Mouse (Mus musculus): Measurements from ENCODE around the gene Ryr2.

Ryr2 gene

DNA sequence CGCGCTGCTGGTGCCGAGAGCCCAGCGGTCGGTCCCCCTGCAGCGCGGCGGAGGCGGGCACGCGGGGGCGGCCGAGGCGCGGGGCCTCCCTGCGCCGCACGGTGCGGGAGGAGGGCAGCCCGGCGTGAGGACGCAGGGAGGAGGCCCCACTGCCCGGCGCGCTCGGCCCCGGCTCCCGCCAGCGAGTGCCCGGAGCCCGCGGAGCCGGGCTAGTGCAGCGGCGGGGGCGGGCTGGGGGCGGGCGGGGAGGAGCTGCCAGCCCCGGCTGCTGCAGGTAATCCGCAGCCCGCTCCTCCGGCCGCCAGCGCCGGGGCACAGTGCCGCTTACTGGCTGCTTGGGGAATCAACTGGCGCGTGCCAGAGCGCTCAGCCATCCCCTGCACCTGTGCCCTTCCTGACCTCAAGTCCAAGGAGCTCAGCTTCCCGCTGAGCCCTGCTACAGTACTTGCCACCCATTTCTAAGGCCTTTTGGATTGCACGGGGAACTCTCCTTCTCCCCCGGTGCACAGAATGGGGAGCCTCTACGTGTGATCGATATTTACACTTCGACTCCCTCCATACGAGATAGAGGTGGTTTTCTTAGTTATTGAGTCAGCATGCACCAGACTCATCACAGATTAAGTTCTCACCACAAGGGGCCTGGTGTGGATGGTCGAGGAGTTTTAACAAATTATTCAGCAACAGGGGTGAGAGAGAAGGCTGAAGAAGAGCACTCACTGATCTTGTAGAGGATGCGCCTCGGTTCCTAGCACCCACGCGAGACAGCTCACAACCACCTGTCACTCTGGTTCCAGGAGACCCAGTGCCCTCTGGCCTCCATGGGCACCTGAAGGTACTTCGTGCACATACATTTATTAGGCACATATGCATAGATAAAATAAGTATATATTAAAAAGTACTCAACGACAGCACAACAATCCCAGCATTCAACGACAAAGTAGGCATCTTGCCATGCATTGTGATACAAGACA is at the start of gene Ryr2:
Ryr2 (minus strand) TSS at position 284 of the 971 bp plus-strand sequence.
- DNase-seq (ENCODE audit: low read depth, low spot score) = peak; percentile 97

DNA sequence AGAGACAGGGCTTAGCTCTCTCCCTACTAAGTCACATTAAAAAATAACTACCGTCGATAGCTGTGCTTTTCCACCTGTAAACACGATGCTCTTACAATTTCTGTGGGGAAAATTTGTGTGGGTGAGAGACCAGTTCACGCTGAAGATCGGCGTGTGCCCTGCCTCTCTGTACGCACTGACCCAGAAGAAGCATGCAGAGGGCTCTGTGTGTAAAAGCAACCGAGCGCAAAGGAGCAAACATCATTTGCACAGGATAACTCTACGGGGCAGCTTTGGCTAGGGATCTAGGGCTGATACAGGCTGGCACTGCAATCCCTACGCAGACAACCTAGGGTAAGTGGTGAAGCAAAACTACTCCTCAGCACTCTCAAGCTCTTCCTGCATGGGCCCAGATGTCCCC is 47.2 kb upstream of the Ryr2 start:
- DNase-seq (ENCODE audit: low read depth, low spot score) = no peak

DNA sequence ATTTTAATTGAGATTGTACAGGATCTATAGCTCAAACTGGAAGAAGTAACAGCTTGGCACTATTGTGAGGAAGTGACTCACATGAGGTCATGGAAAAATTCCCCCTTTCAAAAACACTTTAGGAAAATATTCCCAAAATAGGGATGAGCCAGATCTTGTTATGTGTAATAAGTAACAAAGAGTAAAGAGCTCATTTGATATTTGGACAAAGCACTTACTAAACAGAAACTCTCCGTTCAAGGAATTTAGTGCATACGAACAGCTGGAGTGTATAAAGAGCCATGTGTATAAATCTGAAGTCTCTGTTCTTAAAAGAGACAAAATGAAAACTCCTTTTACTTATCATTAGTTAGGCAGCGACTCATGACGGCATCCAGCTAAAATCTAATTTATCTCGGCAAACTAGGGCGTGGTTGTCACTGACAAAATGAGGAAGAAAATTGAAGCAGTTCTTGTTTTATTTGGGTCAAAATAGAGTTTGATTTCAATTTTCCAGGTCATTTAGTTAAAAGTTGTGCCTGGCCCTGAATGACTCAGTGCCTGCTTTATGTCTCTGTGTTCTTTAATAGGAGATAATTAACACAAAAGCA is 40.3 kb upstream of the Ryr2 start:
- DNase-seq (ENCODE audit: low read depth, low spot score) = no peak

DNA sequence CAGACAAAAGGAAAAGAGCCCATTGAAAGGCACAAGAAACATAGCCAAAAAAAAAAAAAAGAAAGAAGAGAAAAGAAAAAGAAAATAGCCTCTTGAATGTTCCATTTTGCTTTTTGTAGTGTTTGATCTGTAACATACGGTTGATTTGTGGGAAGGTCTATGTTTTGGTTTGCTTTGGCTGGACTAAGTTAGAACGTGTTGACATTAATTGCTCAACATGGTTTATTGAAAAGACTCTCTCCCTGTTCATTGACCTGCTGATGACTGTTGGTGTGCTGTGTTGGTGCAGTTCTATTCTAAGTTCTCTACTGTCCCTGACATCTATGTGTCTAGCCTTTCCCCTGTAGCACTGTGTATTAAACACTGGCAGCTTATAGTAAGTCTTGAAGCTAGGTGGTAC is 39.7 kb upstream of the Ryr2 start:
- DNase-seq (ENCODE audit: low read depth, low spot score) = no peak

DNA sequence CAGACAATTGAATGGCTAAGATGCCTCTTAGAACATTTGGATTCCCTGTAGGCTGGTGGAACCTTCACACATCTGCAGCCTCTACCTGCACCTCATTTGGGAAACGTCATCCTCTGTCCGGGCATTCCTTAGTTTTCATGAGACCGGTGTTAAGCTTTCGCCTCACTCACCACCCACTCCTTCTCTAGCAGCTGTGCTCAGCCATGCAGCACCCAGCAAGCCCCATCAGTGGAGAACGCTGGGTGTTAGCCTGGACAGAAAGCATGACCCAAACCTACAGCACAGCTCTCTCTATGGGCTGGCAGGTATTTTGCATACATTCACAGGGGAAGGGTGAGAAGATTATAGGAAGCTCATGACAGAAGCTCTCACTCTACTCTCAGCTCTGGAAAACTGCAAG is 36.6 kb upstream of the Ryr2 start:
- no peak for DNase-seq (ENCODE audit: low read depth, low spot score)

DNA sequence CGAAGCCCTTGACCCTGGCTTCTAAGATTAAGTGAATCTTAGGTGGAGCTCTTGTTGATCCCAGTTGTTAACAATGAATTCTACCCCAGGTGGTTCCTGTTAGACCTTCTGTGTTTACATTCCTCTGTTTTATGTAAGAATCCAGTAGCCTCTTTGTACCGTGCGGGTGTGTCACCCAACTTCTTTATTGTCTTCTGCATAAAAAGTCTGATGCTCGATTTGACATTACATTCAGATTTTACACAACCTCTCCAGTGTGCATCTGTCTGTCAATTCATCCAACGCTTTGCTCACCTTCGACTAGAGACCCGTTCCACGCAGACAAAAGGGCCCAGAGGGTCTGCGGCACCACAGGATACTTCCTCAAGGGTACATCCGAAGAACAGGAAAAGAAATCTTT is 29.7 kb upstream of the Ryr2 start:
- DNase-seq (ENCODE audit: low read depth, low spot score) = peak; percentile 79

DNA sequence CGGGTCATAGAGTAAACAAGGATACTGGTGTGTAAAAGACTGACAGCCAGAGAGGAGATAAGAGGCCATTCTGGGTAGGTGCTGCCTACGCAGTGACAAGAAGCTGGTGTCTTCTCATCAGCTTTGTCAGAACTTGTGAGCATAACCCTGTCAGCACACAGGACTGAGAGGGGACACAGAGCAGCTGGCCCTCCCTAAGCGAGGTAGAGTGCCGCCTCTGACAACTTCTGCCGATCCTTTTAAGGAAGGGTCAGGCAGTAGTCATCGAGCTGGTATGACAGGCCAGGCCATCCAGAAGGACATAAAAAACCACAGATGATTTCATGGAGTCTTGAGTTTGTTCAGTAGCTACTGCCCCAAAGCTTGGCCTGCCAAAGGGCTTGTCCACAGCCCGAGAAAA is 26.8 kb upstream of the Ryr2 start:
- DNase-seq (ENCODE audit: low read depth, low spot score) = no peak

DNA sequence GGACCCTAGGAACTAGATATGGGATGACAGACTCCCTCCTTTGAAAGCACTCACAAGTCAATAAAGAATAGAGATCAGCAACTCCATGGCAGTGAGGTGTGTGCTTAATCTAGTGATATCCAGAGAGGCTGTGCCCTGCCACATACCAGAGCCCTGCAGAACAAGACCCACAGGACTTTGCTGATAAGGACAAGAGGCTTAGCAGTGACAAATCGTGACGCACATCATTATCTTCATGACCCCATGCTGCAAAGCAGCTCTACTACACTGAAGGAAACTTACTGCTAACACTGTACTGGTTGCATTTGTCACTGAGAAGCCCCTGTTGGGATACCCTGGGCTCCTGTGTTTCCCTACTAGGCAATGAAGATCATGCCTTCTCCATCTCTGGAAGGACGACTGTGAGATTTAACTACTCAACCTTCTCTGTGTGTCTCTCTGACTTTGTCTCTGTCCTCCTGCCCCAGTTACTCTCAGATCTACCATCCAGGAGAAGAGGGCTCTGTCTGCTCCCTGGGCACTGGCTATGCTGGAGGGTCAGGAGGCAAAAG is 25.5 kb upstream of the Ryr2 start:
- no peak for DNase-seq (ENCODE audit: low read depth, low spot score)

DNA sequence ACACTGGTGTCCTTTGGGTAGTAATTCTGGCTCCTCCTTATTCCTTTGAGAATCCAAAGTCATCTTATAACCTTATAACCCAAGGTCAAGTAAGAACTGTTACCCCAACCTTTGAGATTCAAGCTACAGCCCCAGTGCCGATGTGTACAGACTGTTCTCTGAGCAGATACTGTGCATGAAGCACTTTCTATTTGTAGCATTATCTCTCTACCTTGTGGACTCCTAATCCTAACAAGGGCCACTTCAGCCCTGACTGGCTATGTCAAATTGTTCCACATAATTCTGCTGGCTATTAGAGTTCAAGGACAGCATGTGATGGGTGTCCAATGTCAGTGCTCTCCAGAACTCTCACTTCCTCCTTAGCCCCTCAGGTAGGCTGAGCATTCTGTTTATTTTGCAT is 22.4 kb upstream of the Ryr2 start:
- DNase-seq (ENCODE audit: low read depth, low spot score) = no peak

DNA sequence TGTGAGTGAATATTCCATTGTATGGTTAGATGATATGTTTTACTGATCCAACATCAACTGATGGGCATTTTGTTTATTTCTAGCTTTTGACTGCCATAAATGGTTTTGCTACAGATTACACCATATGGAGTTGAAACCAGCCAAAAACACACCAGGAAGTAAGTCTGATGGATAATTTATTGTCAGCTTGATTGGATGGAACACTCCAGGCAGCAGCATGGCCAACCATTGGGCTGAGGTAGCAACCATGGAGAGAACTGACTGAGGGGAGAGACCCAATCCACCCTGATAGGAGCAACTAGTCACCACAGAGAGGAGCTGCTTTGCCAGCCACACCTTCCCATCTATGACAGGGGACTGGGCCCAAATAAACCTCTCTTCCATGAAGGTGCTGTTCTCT is 19.4 kb upstream of the Ryr2 start:
- DNase-seq (ENCODE audit: low read depth, low spot score) = no peak

DNA sequence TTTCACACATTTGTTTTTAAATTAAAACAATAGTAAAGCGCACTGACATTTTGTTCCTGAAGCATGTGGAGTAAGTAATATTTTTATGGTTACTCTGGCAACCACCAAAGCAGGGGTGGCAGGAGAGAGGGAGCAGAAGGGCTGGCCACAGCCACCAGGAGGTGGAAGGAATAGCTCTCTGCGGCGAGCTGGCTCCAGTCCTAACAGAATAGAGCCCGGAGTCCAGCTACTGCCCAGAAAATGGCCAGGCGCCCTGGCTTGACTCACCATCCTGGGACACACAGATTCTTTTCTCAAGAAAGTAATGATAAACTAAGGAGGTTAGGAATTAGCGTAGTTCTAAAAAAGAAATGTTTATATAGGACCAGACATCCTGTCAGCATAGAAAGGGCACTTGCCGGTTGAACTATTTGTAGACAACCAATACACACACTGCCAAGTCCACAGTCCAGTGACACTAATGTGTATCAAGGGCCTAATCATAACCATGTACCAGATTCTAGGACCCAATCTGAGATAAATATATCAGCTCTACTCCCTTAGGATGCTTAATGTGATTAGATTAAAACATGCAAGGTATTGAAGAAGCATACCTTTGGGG is 18.3 kb upstream of the Ryr2 start:
- no peak for DNase-seq (ENCODE audit: low read depth, low spot score)

DNA sequence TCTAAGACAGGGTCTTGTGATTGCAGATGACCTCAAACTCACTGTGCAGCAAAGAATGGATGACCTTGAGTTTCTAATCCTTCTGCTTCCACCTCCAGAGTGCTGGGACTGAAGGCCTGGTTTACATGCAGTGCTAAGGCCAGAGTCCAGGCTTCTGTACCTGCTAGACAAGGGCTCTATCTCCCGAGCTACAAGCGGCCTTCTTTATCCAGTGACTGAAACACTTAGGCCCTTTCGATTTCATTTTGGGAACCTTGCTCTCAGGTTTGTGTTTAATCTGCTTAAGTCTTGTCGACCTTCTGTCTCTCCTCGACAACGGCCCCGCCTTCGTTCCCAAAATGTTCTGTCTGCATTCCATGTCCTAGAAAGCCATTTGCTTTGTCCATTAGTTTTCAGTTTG is 8.8 kb upstream of the Ryr2 start:
- DNase-seq (ENCODE audit: low read depth, low spot score) = peak; percentile 24

DNA sequence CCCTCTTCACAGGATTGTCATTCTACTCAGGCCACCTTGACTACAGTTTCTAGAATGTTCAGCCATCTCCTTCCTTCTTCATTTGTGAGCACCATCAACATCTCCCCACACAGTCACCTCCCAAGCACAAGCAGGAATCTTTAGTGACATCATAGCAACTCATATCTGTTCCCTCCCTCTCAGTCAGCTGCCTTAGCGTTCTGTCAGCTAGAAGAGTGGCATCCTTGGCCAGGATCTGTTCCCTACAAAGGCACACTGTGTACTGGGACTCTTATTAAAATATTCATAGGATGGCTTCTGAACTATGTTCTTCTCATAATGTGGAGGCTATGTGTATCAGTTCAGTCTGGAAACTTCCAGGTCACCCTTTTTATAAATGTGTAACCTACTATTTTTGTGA is 8.1 kb upstream of the Ryr2 start:
- no peak for DNase-seq (ENCODE audit: low read depth, low spot score)

DNA sequence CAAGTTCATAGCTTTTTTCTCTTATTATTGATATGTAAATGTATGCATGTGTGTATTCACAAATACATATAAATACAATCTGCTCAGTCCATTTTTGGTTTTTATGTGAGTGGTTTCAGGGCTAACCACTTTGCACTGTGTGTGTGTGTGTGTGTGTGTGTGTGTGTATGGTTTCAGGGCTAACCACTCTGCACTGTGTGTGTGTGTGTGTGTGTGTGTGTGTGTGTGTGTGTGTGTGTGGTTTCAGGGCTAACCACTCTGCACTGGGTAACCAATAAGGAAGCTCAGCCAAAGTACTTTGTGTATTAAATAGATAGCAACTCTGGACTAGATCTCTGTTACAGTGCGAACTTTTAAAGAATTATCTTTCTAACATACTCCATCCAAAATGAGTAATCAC is 2.2 kb upstream of the Ryr2 start:
- no peak for DNase-seq (ENCODE audit: low read depth, low spot score)

DNA sequence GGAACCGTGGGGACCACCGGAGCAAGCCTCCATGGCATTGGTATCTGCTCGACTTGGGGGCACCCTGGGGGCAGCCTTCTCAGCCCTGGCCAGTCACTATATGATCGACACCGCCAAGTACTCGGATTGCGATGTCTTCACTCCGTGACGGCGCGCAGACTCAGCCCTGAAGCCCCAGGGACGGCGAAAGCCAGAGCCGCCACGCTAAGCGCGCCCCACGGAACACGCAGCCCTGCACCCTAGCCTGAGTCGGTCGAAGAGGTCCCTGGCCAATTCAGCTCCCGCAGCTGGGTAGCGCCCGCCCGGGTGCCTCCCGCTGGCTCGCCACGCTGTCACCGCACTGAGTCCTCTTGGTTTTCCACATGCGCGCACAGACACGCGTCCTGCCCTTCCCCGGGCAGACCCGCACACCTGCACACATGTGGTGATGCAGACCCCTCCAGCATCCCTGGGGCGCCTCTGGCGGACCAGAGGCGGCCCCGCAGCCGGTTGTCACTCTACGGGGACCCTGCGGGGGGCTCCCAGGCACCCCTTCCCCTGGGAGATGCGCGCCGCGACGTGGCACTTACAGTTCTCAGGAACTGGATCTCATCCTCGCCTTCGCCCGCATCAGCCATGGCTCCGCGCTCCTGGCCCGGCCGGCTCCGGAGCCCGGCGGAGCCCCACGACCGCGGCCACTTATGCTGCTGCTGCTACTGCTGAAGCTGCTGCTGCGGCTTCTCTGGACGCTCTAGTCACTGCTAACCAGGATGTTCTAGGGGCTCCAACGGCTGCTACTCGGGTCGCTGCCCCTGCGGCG is 716 bp downstream of the Ryr2 start:
- peak; percentile 75 for DNase-seq (ENCODE audit: low read depth, low spot score)

DNA sequence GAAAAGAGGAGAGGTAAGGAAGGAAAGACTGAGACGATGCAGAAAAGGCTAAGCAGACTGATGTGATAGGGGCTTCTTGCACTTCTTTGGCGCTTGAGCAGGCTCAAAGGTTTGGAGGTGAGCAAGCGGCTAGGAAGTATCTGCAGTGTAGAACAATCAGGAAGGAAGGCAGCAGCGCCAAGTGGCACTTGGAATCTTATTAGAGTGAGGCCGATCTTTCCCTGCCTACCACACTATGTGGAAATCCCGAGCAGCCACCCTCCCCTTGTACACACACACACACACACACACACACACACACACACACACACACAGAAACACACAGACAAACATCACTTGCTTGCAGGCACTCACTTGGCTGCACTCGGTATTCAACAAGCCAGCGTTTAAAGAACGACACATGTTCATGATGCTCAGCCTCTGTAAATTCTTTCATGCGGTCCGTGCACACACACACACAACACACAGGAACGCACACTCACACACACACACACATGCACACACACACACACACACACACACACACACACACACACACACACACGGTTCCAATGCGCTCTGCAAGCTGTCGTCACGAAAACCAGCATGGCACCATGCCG is 1.4 kb downstream of the Ryr2 start:
- DNase-seq (ENCODE audit: low read depth, low spot score) = no peak

DNA sequence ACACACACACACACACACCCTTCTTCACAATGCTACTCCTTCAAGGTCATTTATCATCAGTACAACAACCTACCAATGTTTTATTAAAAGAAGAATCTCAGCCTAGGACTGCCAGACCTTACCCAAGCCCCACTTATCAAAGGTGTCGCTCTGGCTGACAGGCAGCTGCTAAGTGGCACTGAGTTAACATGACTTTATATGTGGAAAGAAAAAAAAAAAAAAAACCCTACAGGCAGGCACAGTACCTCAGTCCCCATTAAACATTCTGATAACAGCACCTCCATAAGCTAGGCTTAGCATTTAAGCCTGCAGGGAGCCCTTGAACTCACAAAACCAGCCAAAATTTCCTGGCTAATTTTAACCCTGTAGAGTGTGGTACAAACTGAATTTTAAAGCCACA is 2.4 kb downstream of the Ryr2 start:
- no peak for DNase-seq (ENCODE audit: low read depth, low spot score)

DNA sequence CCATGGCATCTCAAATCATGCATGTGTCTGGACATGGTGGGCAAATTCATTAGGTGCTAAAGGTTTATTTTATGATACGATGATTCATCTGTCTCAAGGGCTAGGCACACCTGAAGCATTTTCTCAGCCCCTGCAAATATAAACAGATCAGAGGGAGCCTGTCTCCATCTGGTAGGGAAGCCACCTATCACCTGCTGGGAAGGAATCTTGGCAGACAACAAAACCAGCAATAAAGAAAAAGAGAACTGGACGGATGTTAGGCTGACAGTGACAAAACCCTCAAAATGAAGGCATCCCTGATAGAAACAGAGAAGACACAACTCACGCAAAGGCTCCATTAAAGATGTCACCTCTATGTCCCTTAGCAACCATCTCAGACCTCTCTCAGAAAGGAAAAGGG is 3.7 kb downstream of the Ryr2 start:
- no peak for DNase-seq (ENCODE audit: low read depth, low spot score)

DNA sequence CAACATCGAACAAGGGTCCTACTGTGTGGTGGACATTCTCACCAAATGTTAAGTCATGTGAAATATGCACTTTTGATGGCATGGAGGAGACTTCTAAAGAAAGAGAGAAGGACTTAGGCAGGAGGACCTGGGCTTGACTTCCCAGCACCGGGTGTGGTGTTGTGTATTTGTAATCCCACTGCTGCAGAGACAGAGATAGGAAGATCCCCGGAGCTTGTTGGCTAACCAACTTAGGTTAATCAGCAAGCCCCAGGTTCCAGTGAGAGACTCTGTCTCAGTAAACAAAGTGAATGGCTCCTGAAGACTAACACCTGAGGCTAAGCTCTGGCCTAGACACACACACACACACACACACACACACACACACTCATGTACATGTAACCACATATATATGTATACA is 7.3 kb downstream of the Ryr2 start:
- no peak for DNase-seq (ENCODE audit: low read depth, low spot score)

DNA sequence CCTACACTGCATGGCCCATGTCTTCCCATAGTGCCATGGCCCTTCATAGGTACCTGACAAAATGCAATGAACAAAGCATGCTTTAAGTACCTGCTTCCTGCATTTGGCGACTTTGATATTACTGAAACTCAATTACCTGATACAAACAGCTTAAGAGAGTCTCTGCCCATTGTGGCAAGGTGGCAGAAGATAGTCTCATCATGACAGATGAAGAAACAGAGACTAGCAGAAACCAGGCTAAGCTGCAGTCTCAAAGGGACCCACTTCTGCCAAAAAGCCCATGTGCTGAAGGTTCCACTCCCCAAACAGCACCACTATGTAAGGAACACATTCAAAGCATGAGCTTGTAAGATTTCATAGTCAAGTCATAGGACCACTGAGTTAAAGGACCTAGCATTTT is 7.8 kb downstream of the Ryr2 start:
- no peak for DNase-seq (ENCODE audit: low read depth, low spot score)

DNA sequence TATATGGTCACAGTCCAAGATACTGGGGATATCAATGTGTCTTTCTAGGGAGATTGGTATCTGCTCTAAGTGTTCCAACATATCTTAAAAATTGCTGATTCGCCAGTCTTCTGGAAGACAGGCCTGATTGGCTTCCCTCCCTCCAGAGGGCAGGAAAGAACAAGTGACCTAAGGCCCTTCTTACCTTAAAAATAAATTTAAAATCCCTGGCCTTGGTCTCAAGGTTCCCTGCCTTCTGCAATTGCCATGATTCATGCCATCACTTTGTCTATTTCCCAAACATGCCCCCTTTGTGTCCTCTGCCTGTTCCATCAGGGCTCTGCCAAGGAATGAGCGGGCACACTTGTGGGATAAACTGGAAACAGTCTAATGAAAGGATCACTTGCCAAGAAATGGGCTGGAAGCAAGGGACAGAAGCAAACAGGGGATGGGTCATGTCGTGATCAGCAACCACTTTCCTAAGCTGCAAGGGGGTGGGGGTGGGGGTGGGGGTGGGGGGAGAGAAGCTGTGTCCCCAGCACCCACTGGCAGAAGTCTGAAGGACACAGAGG is 10.3 kb downstream of the Ryr2 start:
- no peak for DNase-seq (ENCODE audit: low read depth, low spot score)

All from ZHBTc4 (cell line).